Mouse (Mus musculus) intestine, postnatal 0 days (tissue): ENCODE measurements around the gene Susd1. TPM values are rescaled to one million over a fixed set of nuclear protein-coding genes. Genes with fewer than 3 reads are reported as not detected.

Experiments used
- ATAC-seq: fragments of 200-750 bp; cut with Nextera tagmentation; 2 replicates; pipeline ENCODE4 v1.8.0; 2017; ENCODE audit warnings: mild to moderate bottlenecking, moderate TSS enrichment, moderate library complexity
- H3K27ac ChIP-seq: fragments of 300-500 bp; sonication (generic); 2 replicates; pipeline ENCODE4 v1.5.1; 2014; ENCODE audit warnings: mild to moderate bottlenecking, low read depth, low read length, moderate library complexity
- H3K27me3 ChIP-seq: fragments of 300-500 bp; sonication (generic); replicated peaks from 2 replicates; pipeline ENCODE4 v1.6.1; 2014; ENCODE audit warnings: low read length, mixed read lengths; ENCODE audit not compliant: control insufficient read depth, insufficient read depth
- H3K36me3 ChIP-seq: fragments of 300-500 bp; sonication (generic); 2 replicates; pipeline ENCODE4 v1.6.1; 2014; ENCODE audit warnings: mild to moderate bottlenecking, moderate library complexity; ENCODE audit not compliant: control insufficient read depth, insufficient read depth
- H3K4me1 ChIP-seq: fragments of 300-500 bp; sonication (generic); replicated peaks from 2 replicates; pipeline ENCODE4 v1.6.1; 2014; ENCODE audit warnings: antibody characterized with exemption, low read length, mixed read lengths; ENCODE audit not compliant: control insufficient read depth, insufficient read depth
- H3K4me2 ChIP-seq: fragments of 300-500 bp; sonication (generic); replicated peaks from 2 replicates; pipeline ENCODE4 v1.6.1; 2014; ENCODE audit warnings: low read depth, mild to moderate bottlenecking, moderate library complexity
- H3K4me3 ChIP-seq: fragments of 300-500 bp; sonication (generic); 2 replicates; pipeline ENCODE4 v1.5.1; 2014; ENCODE audit warnings: low read depth, low read length
- H3K9ac ChIP-seq: fragments of 300-500 bp; sonication (generic); 2 replicates; pipeline ENCODE4 v1.6.1; 2014; ENCODE audit warnings: mild to moderate bottlenecking, low read depth, low read length
- H3K9me3 ChIP-seq: fragments of 300-500 bp; sonication (generic); 2 replicates; pipeline ENCODE4 v1.6.1; 2016; ENCODE audit warnings: mixed run types; ENCODE audit not compliant: control insufficient read depth
- CTCF ChIP-seq: sonication (generic); IDR thresholded peaks from 2 replicates; pipeline ENCODE4 v1.5.1; 2016; ENCODE audit warnings: low read depth, mild to moderate bottlenecking, control low read depth, antibody characterized with exemption, moderate library complexity
- WGBS: fragments of 180-500 bp; shearing (Covaris S2); extraction: QIAGEN DNeasy Blood & Tissue Kit; methylation state at CpG from one replicate; pipeline ENCODE4 v1.1.7; 2014; 5-methylcytosine and 5-hydroxymethylcytosine counted together
- polyA plus RNA-seq: library from polyadenylated mRNA; unstranded; fragments of >200 nt; fragmentation: Nextera tagmentation; extraction: Ambion mirVana; gene quantifications from 2 replicates; pipeline ENCODE4 v1.2.1, GENCODE M21; 2015

Susd1 gene
- polyA plus RNA-seq, 1 experiment from 2014 or later = 5.0 TPM

DNA sequence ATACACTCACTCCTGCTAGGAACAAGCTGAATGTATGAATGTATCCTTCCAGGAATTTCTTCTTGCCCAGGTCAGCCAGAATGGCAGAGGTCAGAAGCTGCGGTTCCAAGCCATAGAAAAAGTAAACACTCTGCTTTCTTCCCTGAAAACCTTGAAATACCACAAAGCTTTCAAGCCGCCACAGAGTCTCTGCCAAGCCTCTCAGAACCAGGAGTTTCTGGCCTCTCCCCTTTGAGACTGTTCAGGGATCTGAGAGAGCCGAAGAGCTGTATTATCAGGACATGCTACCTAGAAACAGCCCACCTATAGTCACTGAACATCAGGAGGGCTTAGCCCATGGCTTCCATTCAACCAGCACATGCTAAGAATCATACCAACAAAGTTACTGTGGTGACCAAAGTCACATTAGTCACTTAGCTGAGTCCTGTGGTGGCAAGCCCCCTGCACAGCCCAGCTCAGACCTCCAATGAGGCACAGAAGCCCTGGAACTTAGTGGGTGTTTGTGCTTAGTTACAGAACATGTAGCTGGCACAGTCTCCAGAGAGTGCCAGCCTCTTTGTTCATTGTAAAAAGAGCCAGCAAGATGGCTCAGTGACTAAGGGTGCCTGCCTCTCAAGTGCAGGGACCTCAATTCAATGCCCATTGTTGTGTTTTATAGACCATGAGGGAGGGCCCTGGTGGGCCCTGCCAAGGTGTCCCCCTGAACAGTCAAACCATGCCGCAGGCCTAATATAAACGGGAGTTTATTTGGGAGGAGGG, 16.2 kb downstream of the Susd1 start:
- Histone ChIP-seq H3K27me3 (no peaks in the 10 kb centered on the region), H3K36me3 (no peaks in the 10 kb centered on the region), H3K4me1 (no peaks in the 10 kb centered on the region), H3K4me3 (no peak overlapping the region), H3K9me3 (no peaks in the 10 kb centered on the region), H3K27ac (no peak overlapping the region), H3K9ac (no peak overlapping the region), H3K4me2 (no peak overlapping the region)
- no peak for TF ChIP-seq CTCF
- no peak for ATAC-seq
- 37% methylated on average over 5 of the region's 5 CpGs for WGBS

DNA sequence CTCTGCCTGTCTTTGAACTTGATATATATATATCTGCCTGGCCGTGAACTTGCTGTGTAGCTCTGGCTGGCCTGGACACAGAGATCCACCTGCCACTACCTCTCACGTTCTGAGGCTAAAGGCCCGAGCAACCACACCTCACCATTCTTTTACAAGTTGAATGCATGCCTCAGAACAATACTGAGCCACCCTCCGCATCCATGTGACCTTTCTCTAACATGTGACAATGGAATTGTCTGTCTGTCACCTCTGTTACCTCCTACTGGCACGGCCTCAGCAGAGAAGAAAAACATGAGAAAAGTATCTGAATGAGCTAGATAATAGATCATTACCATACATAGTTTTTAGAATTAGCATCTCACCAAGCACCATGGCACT, 17.1 kb downstream of the Susd1 start:
- H3K27ac ChIP-seq = no peak overlapping the region
- H3K9me3 ChIP-seq = no peaks in the 10 kb centered on the region
- no peak for ATAC-seq
- H3K4me1 ChIP-seq = no peaks in the 10 kb centered on the region
- H3K9ac ChIP-seq = no peak overlapping the region
- H3K27me3 ChIP-seq = no peaks in the 10 kb centered on the region
- TF ChIP-seq CTCF = no peak
- no peak overlapping the region for H3K4me3 ChIP-seq
- no peaks in the 10 kb centered on the region for H3K36me3 ChIP-seq
- H3K4me2 ChIP-seq = no peak overlapping the region
- 63% methylated on average over 5 of the region's 5 CpGs for WGBS

DNA sequence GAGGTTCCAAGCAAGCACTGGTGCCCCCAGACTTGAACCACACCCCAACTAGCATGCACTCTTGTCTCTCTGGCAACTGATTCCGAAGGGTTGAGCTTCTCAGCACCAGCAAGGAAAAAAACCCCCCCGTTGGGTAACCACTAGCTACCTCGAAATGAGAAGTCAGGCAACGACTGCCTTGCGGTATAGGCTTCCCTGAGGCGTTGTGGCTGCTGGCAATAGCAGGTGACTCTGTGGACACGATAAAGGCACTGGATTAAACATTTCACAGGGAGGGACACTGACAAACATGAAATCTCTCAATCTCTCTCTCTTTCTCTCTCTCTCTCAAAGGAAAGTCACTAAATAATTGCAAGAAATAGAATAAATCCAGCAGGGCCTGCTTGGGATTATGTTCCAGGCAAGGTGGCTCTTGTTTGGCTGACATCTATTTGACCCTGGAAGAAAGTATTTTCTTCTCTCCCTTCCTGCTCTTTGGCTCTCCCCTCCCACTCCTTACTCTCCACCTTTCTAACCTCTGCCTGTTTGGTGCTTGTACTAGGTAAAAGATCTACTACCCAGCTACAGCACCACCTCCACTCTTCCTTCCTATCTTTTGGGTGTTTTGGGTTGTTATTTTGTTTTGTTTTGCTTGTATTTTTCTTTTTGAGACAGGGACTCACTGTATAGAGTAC, 17.6 kb downstream of the Susd1 start:
- ATAC-seq = no peak
- Histone ChIP-seq H3K27ac (no peak overlapping the region), H3K27me3 (no peaks in the 10 kb centered on the region), H3K36me3 (no peaks in the 10 kb centered on the region), H3K9me3 (no peaks in the 10 kb centered on the region), H3K4me2 (no peak overlapping the region), H3K4me3 (no peak overlapping the region), H3K4me1 (no peaks in the 10 kb centered on the region), H3K9ac (no peak overlapping the region)
- no peak for TF ChIP-seq CTCF
- whole genome bisulfite sequencing = 74% methylated on average over 7 of the region's 7 CpGs

DNA sequence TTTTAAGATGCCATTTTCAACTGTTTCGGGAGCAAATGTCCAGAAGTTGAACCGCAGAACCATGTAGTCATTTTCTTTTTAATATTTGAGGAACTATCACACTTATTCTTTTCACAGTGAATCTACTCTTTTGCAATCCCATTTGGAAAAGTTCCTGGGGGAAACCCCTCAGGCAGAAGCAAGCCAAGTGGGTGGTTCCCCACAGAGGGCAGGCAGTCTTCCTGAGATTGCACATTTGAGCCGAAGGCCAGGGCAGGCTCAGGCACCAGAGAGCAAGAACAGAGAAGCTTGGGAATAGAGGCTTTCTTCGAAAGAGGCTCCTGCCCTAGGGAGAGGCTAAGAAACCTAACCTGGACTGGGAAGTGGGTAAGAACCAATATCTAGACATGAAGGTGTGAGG, 19.2 kb downstream of the Susd1 start:
- Histone ChIP-seq H3K27ac (no peak overlapping the region), H3K36me3 (no peaks in the 10 kb centered on the region), H3K4me3 (no peak overlapping the region), H3K4me1 (no peaks in the 10 kb centered on the region), H3K9ac (no peak overlapping the region), H3K27me3 (no peaks in the 10 kb centered on the region), H3K9me3 (no peaks in the 10 kb centered on the region), H3K4me2 (no peak overlapping the region)
- no peak for ATAC-seq
- TF ChIP-seq CTCF = no peak
- WGBS = 81% methylated on average over 4 of the region's 4 CpGs

DNA sequence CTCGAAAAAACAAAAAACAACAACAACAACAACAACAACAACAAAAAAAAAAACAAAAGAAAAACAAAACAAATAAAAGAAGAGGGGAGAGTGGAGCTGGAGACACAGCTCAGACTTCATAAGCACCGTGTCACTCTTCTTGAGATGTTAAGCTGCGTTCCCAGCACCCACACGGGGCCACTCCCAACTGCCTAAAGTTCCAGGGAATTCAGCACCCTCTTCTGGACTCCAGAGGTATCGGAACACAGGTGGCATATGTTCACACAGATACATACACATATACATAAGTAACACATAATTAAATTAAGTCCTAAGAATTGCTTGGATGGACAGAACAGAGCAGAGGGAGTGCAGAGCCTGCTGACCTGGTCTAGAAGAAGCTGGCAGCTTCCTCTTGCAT, 25.0 kb downstream of the Susd1 start:
- Histone ChIP-seq H3K9me3 (no peaks in the 10 kb centered on the region), H3K27me3 (no peaks in the 10 kb centered on the region), H3K4me1 (no peaks in the 10 kb centered on the region), H3K27ac (no peak overlapping the region), H3K4me2 (no peak overlapping the region), H3K9ac (no peak overlapping the region), H3K4me3 (no peak overlapping the region), H3K36me3 (no peaks in the 10 kb centered on the region)
- no peak for TF ChIP-seq CTCF
- ATAC-seq = no peak
- WGBS = 93% methylated on average over 5 of the region's 5 CpGs

DNA sequence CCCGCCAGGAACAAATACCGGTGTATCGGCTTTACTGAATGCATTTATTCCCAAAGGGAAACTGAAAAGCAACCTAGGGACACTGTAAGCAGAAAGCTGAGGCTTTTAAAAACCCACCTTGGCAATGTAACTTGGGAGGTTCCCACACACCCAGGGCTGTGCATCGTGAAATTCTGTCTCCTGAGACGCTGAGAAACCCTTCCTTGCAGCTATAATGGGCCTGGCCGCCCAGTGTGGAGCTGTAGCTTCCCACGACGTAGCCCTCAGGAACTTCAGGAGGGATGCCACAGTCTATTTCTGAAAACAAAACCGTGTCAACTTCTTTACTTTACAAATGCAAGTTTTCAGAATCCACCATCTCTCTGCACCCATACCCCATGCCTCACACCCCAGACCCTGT, 27.3 kb downstream of the Susd1 start:
- H3K9ac ChIP-seq = no peak overlapping the region
- 86% methylated on average over 9 of the region's 9 CpGs for WGBS
- H3K36me3 ChIP-seq = no peaks in the 10 kb centered on the region
- no peaks in the 10 kb centered on the region for H3K27me3 ChIP-seq
- H3K27ac ChIP-seq = no peak overlapping the region
- no peak for ATAC-seq
- no peaks in the 10 kb centered on the region for H3K9me3 ChIP-seq
- no peak overlapping the region for H3K4me3 ChIP-seq
- no peak overlapping the region for H3K4me2 ChIP-seq
- H3K4me1 ChIP-seq = no peaks in the 10 kb centered on the region
- TF ChIP-seq CTCF = no peak
